In the genomic region with DNA sequence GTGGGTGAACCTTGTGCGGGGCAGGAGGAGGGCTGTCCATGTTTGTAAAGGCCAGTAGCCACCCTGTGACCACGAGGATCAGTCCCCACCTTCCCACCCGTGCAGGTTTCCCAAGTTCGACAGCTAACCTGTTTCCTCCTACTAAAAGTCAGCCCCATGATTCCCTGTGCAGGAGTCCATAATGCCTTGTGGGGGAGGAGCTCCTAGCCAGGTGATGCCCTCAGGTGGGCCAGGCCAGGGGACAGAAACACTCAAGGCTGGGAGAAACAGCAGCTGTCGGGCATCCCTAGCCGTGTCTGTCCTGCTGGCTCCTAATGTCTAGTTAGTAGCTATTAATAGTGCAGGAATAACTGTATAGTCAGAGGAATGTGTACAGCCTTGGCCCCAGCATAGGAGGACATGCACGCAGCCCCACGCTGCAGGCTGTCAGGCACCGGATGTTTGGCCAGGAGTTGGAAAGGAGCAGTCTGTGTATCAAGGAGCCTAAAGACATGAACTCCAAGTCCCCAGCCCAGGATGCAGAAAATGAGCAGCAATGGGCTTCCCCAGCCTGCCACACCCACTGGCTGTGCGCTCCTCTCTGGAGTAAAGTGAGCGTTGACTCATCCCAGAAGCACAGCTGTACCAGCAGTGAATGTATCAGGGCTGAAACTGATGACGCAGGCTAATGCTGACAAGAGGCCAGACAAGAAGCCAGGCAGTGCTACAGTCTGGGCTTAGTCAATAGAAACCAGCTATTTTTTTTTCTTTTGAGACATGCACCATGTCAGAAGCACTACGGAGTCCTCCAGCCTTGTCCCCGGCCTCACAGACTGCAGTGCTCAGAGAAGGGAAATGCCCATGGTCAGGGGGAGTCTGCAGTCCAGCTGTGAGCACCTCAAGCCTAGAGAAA, we compare ENCODE assay signal across 8 mouse cellular contexts.
DNase-seq lines count a peak whose midpoint lies in the region; ATAC-seq and TF ChIP-seq lines count a peak whose summit lies in the region.
"Had no signal": no experiment of that assay in that cellular context is flagged by ENCODE, and none has a peak within 500 bp of the region (broad histone marks: within the 10 kb centered on the region; RNA-seq: fewer than 3 reads in every experiment).

No protein-coding gene starts in this region.

- no peak overlapping the region for H3K9ac ChIP-seq in limb, embryonic 12.5 days (replicated peaks)
- H3K9ac ChIP-seq in midbrain, postnatal 0 days (replicated peaks; ENCODE audit: low read length, poor library complexity, severe bottlenecking), result no peak overlapping the region
- H3K9ac ChIP-seq: liver, embryonic 14.5 days had no signal

- H3K36me3 ChIP-seq in limb, embryonic 12.5 days, result peaks cover 65% of the 10 kb centered on the region
- peaks cover 65% of the 10 kb centered on the region for H3K36me3 ChIP-seq in limb, embryonic 10.5 days
- peaks cover 29% of the 10 kb centered on the region for H3K36me3 ChIP-seq in midbrain, postnatal 0 days (ENCODE audit: insufficient read depth, low read length)

- H3K4me3 ChIP-seq in limb, embryonic 12.5 days (replicated peaks), result no peak overlapping the region
- no peak overlapping the region for H3K4me3 ChIP-seq in limb, embryonic 10.5 days
- H3K4me3 ChIP-seq in midbrain, postnatal 0 days (ENCODE audit: low read depth, low read length), result no peak overlapping the region

- WGBS in limb, embryonic 12.5 days, result 87% methylated on average over 14 of the region's 14 CpGs
- WGBS in limb, embryonic 10.5 days, result 90% methylated on average over 14 of the region's 14 CpGs
- WGBS in midbrain, postnatal 0 days, result 89% methylated on average over 14 of the region's 14 CpGs

- H3K9me3 ChIP-seq in limb, embryonic 12.5 days, result no peaks in the 10 kb centered on the region
- H3K9me3 ChIP-seq in limb, embryonic 10.5 days (replicated peaks), result no peaks in the 10 kb centered on the region
- no peaks in the 10 kb centered on the region for H3K9me3 ChIP-seq in midbrain, postnatal 0 days (ENCODE audit: low read length)

- peak overlapping the region; percentile 64; the same call in 1 of the 2 replicates for H3K27ac ChIP-seq in limb, embryonic 12.5 days
- H3K27ac ChIP-seq in limb, embryonic 10.5 days, result no peak overlapping the region
- H3K27ac ChIP-seq in midbrain, postnatal 0 days (ENCODE audit: low read depth, low read length), result peak overlapping the region; percentile 18; the same call in 1 of the 2 replicates
- H3K27ac ChIP-seq: liver, embryonic 14.5 days had no signal

- no peak for ATAC-seq in limb, embryonic 12.5 days (ENCODE audit: insufficient number of reproducible peaks, insufficient read depth, low FRiP score, low TSS enrichment, low read depth)
- no peak for ATAC-seq in midbrain, postnatal 0 days (ENCODE audit: low FRiP score)

- no peak overlapping the region for H3K4me2 ChIP-seq in limb, embryonic 12.5 days
- H3K4me2 ChIP-seq in midbrain, postnatal 0 days (ENCODE audit: low read depth, low read length, poor library complexity, severe bottlenecking), result no peak overlapping the region

- no peak for DNase-seq in limb, embryonic 10.5 days (ENCODE audit: low spot score)
- DNase-seq in adrenal gland, postnatal 36 days, result peak; percentile 59 to 60
- DNase-seq in heart, adult 11 months, result peak; percentile 98
- DNase-seq in midbrain, postnatal 0 days (ENCODE audit: low spot score), result no peak
- no peak for DNase-seq in ovary, postnatal 10 days (ENCODE audit: low spot score)
- no peak for DNase-seq in layer of hippocampus, postnatal 10 days (ENCODE audit: low spot score in 2 of 2)

- no peaks in the 10 kb centered on the region for H3K27me3 ChIP-seq in limb, embryonic 12.5 days
- no peaks in the 10 kb centered on the region for H3K27me3 ChIP-seq in limb, embryonic 10.5 days (ENCODE audit: low read depth, poor library complexity, severe bottlenecking)
- H3K27me3 ChIP-seq in midbrain, postnatal 0 days (ENCODE audit: insufficient read depth, low read length), result no peaks in the 10 kb centered on the region

- H3K4me1 ChIP-seq in limb, embryonic 12.5 days (replicated peaks), result peaks cover 33% of the 10 kb centered on the region
- peaks cover 19% of the 10 kb centered on the region for H3K4me1 ChIP-seq in limb, embryonic 10.5 days
- no peaks in the 10 kb centered on the region; the same call in 1 of the 2 replicates for H3K4me1 ChIP-seq in midbrain, postnatal 0 days (ENCODE audit: insufficient read depth, low read length)

- no peak for TF ChIP-seq CTCF in midbrain, postnatal 0 days (IDR thresholded peaks at IDR 0.05)

Comparison
In these comparisons a context has a peak if more than half of its experiments do, and no peak if none do; other contexts are left out.
1. DNase-seq: peak in adrenal gland, postnatal 36 days (2 of 2) and heart, adult 11 months (single experiment); none in limb, embryonic 10.5 days (single experiment), midbrain, postnatal 0 days (single experiment), ovary, postnatal 10 days (single experiment) and layer of hippocampus, postnatal 10 days (0 of 2).